Mouse (Mus musculus): ENCODE results near the gene Ap1m1.

Ap1m1 gene

GRCm38 (mm10) chr8:72239499-72240402, at the start of gene Ap1m1:
Ap1m1 (plus strand) TSS chr8:72240018.
- peak; percentile 99 for DNase-seq (ENCODE audit: low spot score)

GRCm38 (mm10) chr8:72190215-72190539, 49.6 kb upstream of the Ap1m1 start:
- DNase-seq (ENCODE audit: low spot score) = no peak

GRCm38 (mm10) chr8:72192065-72192464, 47.8 kb upstream of the Ap1m1 start:
- DNase-seq (ENCODE audit: low spot score) = no peak

GRCm38 (mm10) chr8:72197997-72198396, 41.8 kb upstream of the Ap1m1 start:
- no peak for DNase-seq (ENCODE audit: low spot score)

DNA sequence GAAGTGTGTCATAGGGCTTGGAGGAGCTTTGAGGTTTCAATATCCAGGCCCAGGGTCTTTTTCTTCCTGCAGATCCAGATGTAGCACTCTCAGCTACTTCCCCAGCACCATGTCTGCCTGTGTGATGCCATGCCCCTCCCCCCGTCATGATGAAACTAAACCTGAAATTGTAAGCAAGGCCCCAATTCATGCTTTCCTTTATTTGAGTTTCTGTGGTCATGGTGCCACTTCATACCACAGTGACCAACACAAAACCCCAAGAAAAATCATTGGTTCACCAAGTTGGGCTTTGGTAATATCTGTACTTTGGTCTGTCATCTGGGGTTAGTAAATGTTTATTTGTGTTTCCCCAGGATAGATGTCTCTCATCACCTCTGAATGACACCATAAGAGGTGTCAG, 31.2 kb upstream of the Ap1m1 start:
- no peak for DNase-seq (ENCODE audit: low spot score)

DNA sequence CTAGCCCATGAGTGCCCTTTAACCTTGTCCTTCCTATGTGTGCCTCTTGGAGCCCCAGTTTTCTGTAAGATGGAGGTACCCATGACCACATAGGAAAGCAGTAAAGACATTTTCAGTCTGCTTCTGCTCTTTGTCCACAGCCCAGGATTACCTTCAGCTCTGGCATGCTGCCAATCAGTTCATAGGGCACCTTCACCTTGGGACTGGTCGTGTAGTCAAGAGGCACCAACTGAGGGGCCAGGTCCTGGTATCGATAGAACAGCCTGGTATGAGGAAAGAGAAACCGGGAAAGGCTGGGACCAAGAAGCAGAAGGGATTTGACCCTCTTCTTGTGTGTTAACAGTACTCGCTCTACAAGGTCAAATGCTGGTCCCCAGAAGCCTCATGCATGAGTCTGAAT, 29.6 kb upstream of the Ap1m1 start:
- DNase-seq (ENCODE audit: low spot score) = no peak

- no peak for DNase-seq (ENCODE audit: low spot score)
These were observed 29.1 kb upstream of the Ap1m1 start for GRCm38 (mm10) chr8:72210710-72211109.

DNA sequence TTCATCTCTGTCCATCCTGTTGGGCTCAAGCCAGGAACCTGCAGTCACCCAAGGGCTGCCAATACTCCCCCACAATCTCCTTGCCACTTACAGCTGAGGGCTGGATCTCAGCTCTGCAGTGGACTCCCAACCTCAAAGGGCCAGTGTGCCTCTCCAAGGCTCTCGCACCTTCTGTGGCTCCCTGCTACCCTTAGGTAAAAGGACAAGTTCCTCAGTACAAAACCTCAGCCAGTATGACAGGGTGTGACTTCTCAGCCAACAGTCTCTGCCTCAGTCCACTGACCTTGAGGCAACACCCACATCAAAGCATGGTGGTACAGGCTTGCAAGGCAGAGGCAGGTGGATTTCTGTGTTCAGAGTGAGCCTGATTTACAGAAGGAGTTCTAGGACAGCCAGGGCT, 28.0 kb upstream of the Ap1m1 start:
- no peak for DNase-seq (ENCODE audit: low spot score)

GRCm38 (mm10) chr8:72212751-72213150, 27.1 kb upstream of the Ap1m1 start, which contains the start of gene Cib3:
Cib3 (minus strand) TSS chr8:72212837.
- DNase-seq (ENCODE audit: low spot score) = peak; percentile 29

- DNase-seq (ENCODE audit: low spot score) = no peak
These were observed 26.3 kb upstream of the Ap1m1 start, which contains the start of gene Gm11034 for GRCm38 (mm10) chr8:72213536-72213935. Gm11034 (minus strand) TSS chr8:72213636.

DNA sequence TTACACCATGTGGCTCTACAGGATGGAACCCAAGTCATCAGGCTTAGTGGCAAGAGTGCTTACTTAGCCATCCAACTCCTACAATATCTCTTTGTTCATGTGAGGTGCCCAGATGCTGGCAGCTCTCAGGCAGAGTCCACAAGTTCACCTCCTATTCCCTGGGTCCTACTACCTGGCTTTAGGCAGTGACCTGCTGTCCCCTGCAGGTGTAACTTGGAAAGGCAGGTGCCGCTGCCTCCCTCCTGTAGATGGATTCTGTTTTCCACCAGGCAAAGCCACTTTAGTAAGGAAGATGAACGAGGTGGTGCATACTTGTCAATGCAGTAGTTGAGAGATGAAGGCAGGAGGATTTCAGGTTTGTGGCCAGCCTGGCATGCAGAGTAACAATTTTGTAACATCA, 24.8 kb upstream of the Ap1m1 start:
- no peak for DNase-seq (ENCODE audit: low spot score)

DNA sequence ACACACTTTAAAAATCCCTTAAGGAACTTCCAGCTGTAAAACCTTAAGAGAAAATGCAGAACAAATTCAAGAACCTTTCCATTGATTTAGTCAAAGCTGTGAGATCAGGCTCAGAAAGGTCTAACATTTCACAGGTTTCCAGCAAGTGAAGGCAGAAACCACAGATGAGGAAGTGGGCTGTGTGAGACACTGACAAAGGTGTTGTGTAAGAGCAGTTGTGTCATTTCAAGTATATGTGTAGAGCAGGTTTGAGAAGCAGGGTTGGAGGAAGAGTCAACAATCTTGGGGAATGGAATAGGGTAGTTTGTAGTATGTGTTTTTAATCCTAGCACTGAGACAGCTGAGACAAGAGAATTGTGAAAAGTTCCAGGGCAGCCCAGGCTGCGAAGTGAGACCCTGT, 23.9 kb upstream of the Ap1m1 start:
- no peak for DNase-seq (ENCODE audit: low spot score)

DNA sequence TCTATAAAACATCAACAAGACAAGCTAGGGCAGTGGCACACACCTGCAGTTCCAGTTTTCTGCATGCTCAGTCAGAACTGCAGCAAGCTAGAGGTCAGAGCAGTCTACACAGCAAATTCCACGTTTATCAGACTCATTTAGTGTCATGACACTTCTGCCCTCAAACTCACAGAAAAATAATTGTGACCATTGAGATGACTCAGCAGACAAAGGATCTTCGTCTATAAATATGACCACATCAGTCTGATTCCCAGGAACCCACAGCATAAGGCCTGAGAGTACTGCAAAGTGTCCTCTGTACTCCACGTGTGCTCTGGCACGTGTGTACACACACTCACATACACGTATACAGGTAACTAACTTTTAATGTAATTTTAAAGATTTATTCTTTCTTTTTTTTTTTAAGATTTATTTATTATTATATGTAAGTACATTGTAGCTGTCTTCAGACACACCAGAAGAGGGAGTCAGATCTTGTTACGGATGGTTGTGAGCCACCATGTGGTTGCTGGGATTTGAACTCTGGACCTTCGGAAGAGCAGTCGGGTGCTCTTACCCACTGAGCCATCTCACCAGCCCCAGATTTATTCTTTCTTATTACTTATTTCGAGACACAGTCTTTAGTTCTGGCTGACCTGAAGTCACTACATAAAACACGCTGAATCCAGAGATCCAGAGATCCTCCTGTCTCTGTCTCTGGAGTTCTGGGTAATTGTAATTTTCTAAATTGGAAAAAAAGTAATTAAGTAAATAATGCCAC, 20.9 kb upstream of the Ap1m1 start:
- DNase-seq (ENCODE audit: low spot score) = no peak

GRCm38 (mm10) chr8:72219541-72220363, 20.1 kb upstream of the Ap1m1 start, which contains the start of gene Fam32a:
Fam32a (plus strand) TSS chr8:72219730.
- peak; percentile 88 for DNase-seq (ENCODE audit: low spot score)

GRCm38 (mm10) chr8:72220758-72221157, 19.1 kb upstream of the Ap1m1 start:
- DNase-seq (ENCODE audit: low spot score) = no peak

DNA sequence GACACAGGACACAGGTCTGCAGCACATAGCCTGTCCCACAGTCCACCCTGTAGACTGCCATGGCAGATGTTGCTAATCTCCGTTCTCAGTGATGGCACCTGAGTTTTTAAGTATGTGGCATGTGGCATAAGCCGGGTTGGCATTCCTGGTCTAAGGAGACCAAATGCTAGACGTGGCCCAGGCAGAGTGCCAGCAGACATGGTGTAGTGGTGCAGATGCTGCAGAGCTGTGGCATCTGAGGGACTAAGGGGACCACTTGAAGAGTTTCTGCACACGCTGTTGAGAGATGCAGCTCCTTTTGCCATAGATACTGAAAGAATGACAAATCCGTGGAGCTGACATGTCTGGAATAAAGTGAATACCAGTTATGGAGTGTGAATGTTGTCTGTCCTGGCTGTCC, 17.2 kb upstream of the Ap1m1 start:
- DNase-seq (ENCODE audit: low spot score) = no peak

DNA sequence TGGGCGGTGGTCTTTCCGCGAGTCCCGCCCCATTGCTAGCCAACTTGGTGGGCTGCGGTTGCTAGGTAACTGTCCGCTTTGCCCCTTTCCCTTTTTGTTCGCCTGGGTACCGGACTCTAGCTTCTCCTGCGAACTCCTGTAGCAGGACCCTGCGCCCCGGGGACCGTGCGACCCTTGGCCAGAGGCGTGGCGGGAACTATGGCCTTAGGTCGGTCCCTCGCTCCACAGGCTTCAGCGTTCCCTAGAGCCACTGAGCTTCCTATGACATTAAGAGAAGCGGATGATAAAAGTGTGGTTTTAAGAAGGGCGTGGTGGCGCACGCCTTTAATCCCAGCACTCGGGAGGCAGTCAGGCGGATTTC, 565 bp downstream of the Ap1m1 start:
- no peak for DNase-seq (ENCODE audit: low spot score)

- no peak for DNase-seq (ENCODE audit: low spot score)
These were observed 1.1 kb downstream of the Ap1m1 start for GRCm38 (mm10) chr8:72240951-72241350.

DNA sequence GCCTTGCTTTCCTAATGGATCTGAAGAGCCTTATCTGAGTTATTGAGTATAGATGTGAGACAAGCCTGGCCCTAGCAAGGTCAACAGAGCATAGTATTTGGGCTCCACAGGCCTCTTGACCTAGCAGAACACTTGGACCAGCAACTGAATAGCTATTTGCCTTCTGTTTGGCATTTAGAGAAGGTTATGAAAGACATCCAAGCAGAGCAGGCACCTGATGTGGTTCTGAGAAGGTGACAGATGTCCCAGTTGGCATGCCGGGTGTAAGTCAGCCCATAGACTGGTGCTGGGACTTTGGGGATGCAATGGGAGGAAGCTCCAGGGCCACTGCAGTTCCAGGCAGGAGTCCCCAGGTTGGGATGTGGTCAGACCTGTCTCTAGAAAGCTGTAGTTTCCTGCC, 2.4 kb downstream of the Ap1m1 start:
- no peak for DNase-seq (ENCODE audit: low spot score)

DNA sequence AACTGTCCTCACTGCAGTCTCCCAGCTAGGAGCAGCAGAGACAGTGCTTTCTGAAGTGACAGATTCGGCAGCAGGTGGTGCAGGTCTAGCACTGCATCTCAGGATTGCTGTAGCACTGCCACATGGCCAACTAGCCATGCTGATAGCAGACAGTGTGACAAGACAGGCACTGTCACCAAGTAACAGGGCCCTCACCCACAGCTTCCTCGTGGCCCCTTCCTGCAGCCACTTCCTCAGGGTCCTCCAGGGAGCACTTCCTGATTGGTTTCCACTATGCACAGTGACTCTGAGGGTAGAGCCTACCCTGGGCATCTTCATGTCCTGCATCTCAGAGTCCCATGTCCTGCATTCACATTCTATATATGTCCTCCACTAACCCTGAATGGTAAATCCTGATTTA, 4.8 kb downstream of the Ap1m1 start:
- DNase-seq (ENCODE audit: low spot score) = no peak

DNA sequence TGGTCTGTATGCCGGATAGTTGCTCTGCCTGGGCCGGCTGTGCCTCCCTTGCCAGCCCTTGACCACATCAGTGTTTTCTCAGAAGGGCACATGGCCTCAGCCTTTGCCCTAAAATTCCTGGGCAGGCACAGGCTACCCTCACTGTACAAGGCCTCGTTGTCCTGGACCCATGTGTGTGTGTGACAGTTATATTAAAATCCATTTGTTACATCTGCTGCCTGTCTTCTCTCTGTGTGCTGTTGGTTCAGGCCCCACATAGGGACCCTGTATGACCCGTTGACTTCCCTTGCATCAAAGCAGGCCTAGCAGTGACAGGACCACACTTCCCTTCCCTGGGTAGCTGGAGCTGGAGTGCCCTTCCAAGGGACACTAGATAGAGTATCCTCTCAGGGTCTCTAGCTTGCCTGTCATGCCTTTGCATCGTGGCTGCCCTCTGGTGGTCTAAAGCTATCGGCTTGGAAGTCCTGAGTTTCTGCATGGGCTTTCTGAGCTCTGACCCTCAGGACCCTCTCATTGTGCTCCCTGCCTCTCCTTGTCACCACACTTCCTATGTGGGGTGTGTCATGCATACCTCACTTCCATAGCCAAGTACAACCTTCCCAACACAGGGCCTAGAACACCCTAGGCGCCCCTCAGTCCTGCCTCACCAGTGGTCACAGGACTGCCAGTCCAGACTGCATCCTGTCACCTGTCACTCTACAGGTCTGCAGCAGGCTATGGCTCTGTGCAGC, 17.5 kb downstream of the Ap1m1 start:
- peak; percentile 32 for DNase-seq (ENCODE audit: low spot score)

- no peak for DNase-seq (ENCODE audit: low spot score)
These were observed 18.1 kb downstream of the Ap1m1 start for GRCm38 (mm10) chr8:72257902-72258238.
